Mouse (Mus musculus): ENCODE measurements at regions not wholly inside any gene's neighbourhood (a gene's known extent, or its start where the extent isn't known, plus 50 kb on each side); places are given as distances from the start of the nearest gene placed in this dataset.
A peak's percentile ranks its signal among the peaks of the same experiment; 100 is the strongest.

DNA sequence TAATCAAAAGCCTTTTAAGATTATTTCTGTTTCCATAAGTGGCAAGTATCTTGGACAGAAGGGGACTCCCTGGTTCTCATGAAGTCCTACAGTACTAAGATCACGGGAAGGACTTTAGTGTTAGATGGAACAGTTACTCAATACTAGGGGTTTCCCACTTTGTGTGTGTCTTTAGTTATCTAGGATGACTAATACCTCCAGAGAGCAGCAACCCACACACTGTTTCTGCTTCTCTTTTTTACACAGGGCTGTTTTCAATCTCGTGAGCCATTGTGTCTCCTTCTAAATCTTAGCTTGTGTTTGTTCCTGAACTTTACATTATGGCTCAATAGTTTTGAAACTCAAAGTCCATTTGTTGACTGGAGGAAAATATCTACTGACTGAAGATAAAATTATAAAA is 496.5 kb upstream of the Impg1 start:
- 82% methylated on average over 2 of the region's 2 CpGs for WGBS
- H3K27me3 ChIP-seq, result no peaks in the 10 kb centered on the region
- H3K36me3 ChIP-seq, result no peaks in the 10 kb centered on the region
- H3K9ac ChIP-seq, result no peak overlapping the region
- H3K4me2 ChIP-seq, result no peak overlapping the region
- no peak overlapping the region for H3K4me3 ChIP-seq (replicated peaks)
- no peaks in the 10 kb centered on the region for H3K9me3 ChIP-seq (replicated peaks)
- ATAC-seq (replicated peaks; ENCODE audit: low FRiP score), result no peak
- H3K27ac ChIP-seq, result no peak overlapping the region
- H3K4me1 ChIP-seq, result no peaks in the 10 kb centered on the region

GRCm38 (mm10) chr9:80942991-80943390 is 477.7 kb upstream of the Impg1 start:
- WGBS, result 63% methylated on average over 2 of the region's 2 CpGs
- Histone ChIP-seq H3K4me1 (no peaks in the 10 kb centered on the region), H3K27me3 (no peaks in the 10 kb centered on the region), H3K27ac (no peak overlapping the region), H3K9me3 (replicated peaks) (no peaks in the 10 kb centered on the region), H3K36me3 (no peaks in the 10 kb centered on the region), H3K4me2 (no peak overlapping the region), H3K9ac (no peak overlapping the region), H3K4me3 (replicated peaks) (no peak overlapping the region)
- no peak for ATAC-seq (replicated peaks; ENCODE audit: low FRiP score)

DNA sequence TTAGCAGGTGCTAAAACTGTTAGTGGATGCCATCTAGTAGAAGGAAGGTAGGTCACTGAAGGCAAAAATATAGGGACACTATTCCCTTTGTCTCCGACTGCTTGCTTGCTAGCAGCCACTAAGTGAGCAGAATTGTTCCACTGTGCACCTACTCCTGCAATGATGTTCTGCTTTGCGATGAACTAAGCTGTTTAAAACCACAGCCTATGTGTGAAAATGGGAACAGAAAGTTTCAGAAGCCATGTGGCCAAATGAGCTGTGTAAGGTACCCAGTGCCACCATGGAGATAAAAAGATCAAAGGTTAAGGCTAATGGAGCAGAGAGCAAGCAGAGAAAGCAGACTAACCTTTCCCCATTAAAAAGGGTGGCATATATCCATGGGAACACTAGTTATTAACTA is 476.1 kb upstream of the Impg1 start:
- H3K4me1 ChIP-seq, result no peaks in the 10 kb centered on the region
- H3K4me3 ChIP-seq (replicated peaks), result no peak overlapping the region
- H3K36me3 ChIP-seq, result no peaks in the 10 kb centered on the region
- H3K9me3 ChIP-seq (replicated peaks), result no peaks in the 10 kb centered on the region
- no peak for ATAC-seq (replicated peaks; ENCODE audit: low FRiP score)
- H3K27ac ChIP-seq, result no peak overlapping the region
- WGBS, result 62% methylated on average over 2 of the region's 2 CpGs
- no peak overlapping the region for H3K9ac ChIP-seq
- H3K4me2 ChIP-seq, result no peak overlapping the region
- H3K27me3 ChIP-seq, result no peaks in the 10 kb centered on the region

- H3K9me3 ChIP-seq (replicated peaks), result no peaks in the 10 kb centered on the region
- H3K4me3 ChIP-seq (replicated peaks), result no peak overlapping the region
- no peaks in the 10 kb centered on the region for H3K4me1 ChIP-seq
- no peak overlapping the region for H3K4me2 ChIP-seq
- no peaks in the 10 kb centered on the region for H3K36me3 ChIP-seq
- ATAC-seq (replicated peaks; ENCODE audit: low FRiP score), result no peak
- H3K27me3 ChIP-seq, result no peaks in the 10 kb centered on the region
- no peak overlapping the region for H3K27ac ChIP-seq
- H3K9ac ChIP-seq, result no peak overlapping the region
Observed at GRCm38 (mm10) chr9:80938238-80938637, 473.0 kb upstream of the Impg1 start.

- ATAC-seq (replicated peaks; ENCODE audit: low FRiP score), result no peak
Observed at GRCm38 (mm10) chr9:80930628-80931027, 465.3 kb upstream of the Impg1 start.

GRCm38 (mm10) chr9:80920304-80920703 is 455.0 kb upstream of the Impg1 start:
- H3K4me3 ChIP-seq (replicated peaks), result no peak overlapping the region
- H3K4me2 ChIP-seq, result no peak overlapping the region
- H3K27ac ChIP-seq, result no peak overlapping the region
- WGBS, result 87% methylated on average over 1 of the region's 1 CpGs
- H3K9ac ChIP-seq, result no peak overlapping the region
- no peak for ATAC-seq (replicated peaks; ENCODE audit: low FRiP score)
- H3K27me3 ChIP-seq, result no peaks in the 10 kb centered on the region
- H3K4me1 ChIP-seq, result no peaks in the 10 kb centered on the region
- no peaks in the 10 kb centered on the region for H3K9me3 ChIP-seq (replicated peaks)
- H3K36me3 ChIP-seq, result no peaks in the 10 kb centered on the region

More at GRCm38 (mm10) chr9:80930628-80931027, 465.3 kb upstream of the Impg1 start:
- Histone ChIP-seq H3K4me1 (no peaks in the 10 kb centered on the region), H3K36me3 (no peaks in the 10 kb centered on the region), H3K9me3 (replicated peaks) (no peaks in the 10 kb centered on the region), H3K4me3 (replicated peaks) (no peak overlapping the region), H3K27ac (no peak overlapping the region), H3K9ac (no peak overlapping the region), H3K27me3 (no peaks in the 10 kb centered on the region), H3K4me2 (no peak overlapping the region)
- 23% methylated on average over 2 of the region's 2 CpGs for WGBS

GRCm38 (mm10) chr9:80913867-80914266 is 448.6 kb upstream of the Impg1 start:
- no peak overlapping the region for H3K9ac ChIP-seq
- no peak overlapping the region for H3K4me3 ChIP-seq (replicated peaks)
- no peak overlapping the region for H3K4me2 ChIP-seq
- no peaks in the 10 kb centered on the region for H3K36me3 ChIP-seq
- H3K27ac ChIP-seq, result no peak overlapping the region
- no peak for ATAC-seq (replicated peaks; ENCODE audit: low FRiP score)
- WGBS, result 53% methylated on average over 2 of the region's 2 CpGs
- H3K4me1 ChIP-seq, result no peaks in the 10 kb centered on the region
- H3K27me3 ChIP-seq, result no peaks in the 10 kb centered on the region
- no peaks in the 10 kb centered on the region for H3K9me3 ChIP-seq (replicated peaks)

- H3K4me3 ChIP-seq (replicated peaks), result no peak overlapping the region
- H3K36me3 ChIP-seq, result no peaks in the 10 kb centered on the region
- peak; percentile 79 for ATAC-seq (replicated peaks; ENCODE audit: low FRiP score)
- no peak overlapping the region for H3K9ac ChIP-seq
- H3K27ac ChIP-seq, result no peak overlapping the region
- H3K4me1 ChIP-seq, result no peaks in the 10 kb centered on the region
- no peaks in the 10 kb centered on the region for H3K9me3 ChIP-seq (replicated peaks)
- H3K4me2 ChIP-seq, result no peak overlapping the region
- H3K27me3 ChIP-seq, result no peaks in the 10 kb centered on the region
Observed at GRCm38 (mm10) chr9:80912177-80912576, 446.9 kb upstream of the Impg1 start.

GRCm38 (mm10) chr9:80866807-80867206 is 401.5 kb upstream of the Impg1 start:
- Histone ChIP-seq H3K27ac (no peak overlapping the region), H3K4me2 (no peak overlapping the region), H3K27me3 (no peaks in the 10 kb centered on the region), H3K9ac (no peak overlapping the region), H3K4me3 (replicated peaks) (no peak overlapping the region), H3K9me3 (replicated peaks) (no peaks in the 10 kb centered on the region), H3K36me3 (no peaks in the 10 kb centered on the region), H3K4me1 (no peaks in the 10 kb centered on the region)
- 72% methylated on average over 4 of the region's 4 CpGs for WGBS
- no peak for ATAC-seq (replicated peaks; ENCODE audit: low FRiP score)

DNA sequence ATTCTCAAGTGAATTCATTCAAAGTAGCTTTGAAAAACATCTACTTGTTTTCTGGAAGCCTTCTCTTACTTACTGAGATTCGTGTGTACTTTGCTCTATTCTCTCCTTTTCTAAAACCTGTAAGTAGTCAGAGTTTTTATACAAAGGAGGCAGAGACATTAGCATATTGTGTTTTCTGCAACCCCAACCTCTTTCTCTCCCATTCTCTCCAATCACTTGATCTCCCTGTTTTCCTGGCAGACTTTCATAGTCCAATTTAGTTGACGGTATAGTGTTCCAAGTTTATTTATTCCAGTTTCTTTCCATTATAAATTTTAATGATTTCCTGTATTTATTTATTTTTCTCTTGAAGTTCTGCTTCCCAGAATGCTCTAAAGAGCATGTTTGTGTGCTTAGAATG is 393.7 kb upstream of the Impg1 start:
- Histone ChIP-seq H3K9ac (no peak overlapping the region), H3K4me1 (no peaks in the 10 kb centered on the region), H3K27ac (no peak overlapping the region), H3K36me3 (no peaks in the 10 kb centered on the region), H3K4me3 (replicated peaks) (no peak overlapping the region), H3K9me3 (replicated peaks) (no peaks in the 10 kb centered on the region), H3K4me2 (no peak overlapping the region), H3K27me3 (no peaks in the 10 kb centered on the region)
- WGBS, result 55% methylated on average over 2 of the region's 2 CpGs
- ATAC-seq (replicated peaks; ENCODE audit: low FRiP score), result no peak

- H3K36me3 ChIP-seq, result no peaks in the 10 kb centered on the region
- no peaks in the 10 kb centered on the region for H3K9me3 ChIP-seq (replicated peaks)
- no peak overlapping the region for H3K9ac ChIP-seq
- no peak overlapping the region for H3K4me2 ChIP-seq
- ATAC-seq (replicated peaks; ENCODE audit: low FRiP score), result no peak
- WGBS, result 68% methylated on average over 3 of the region's 3 CpGs
- H3K4me1 ChIP-seq, result no peaks in the 10 kb centered on the region
- H3K27me3 ChIP-seq, result no peaks in the 10 kb centered on the region
- H3K4me3 ChIP-seq (replicated peaks), result no peak overlapping the region
- H3K27ac ChIP-seq, result no peak overlapping the region
Observed at GRCm38 (mm10) chr9:80848190-80848589, 382.9 kb upstream of the Impg1 start.

GRCm38 (mm10) chr9:80832808-80833207 is 367.5 kb upstream of the Impg1 start:
- 96% methylated on average over 2 of the region's 2 CpGs for WGBS
- no peak overlapping the region for H3K4me3 ChIP-seq (replicated peaks)

GRCm38 (mm10) chr9:80825346-80825745 is 360.1 kb upstream of the Impg1 start:
- Histone ChIP-seq H3K9me3 (replicated peaks) (no peaks in the 10 kb centered on the region), H3K9ac (no peak overlapping the region), H3K4me2 (no peak overlapping the region), H3K27ac (no peak overlapping the region), H3K27me3 (no peaks in the 10 kb centered on the region), H3K4me1 (no peaks in the 10 kb centered on the region), H3K4me3 (replicated peaks) (no peak overlapping the region), H3K36me3 (no peaks in the 10 kb centered on the region)
- ATAC-seq (replicated peaks; ENCODE audit: low FRiP score), result no peak
- WGBS, result 48% methylated on average over 1 of the region's 1 CpGs

More at GRCm38 (mm10) chr9:80832808-80833207, 367.5 kb upstream of the Impg1 start:
- no peaks in the 10 kb centered on the region for H3K36me3 ChIP-seq
- no peak overlapping the region for H3K27ac ChIP-seq
- no peak overlapping the region for H3K4me2 ChIP-seq
- H3K9me3 ChIP-seq (replicated peaks), result no peaks in the 10 kb centered on the region
- no peak overlapping the region for H3K9ac ChIP-seq
- H3K4me1 ChIP-seq, result no peaks in the 10 kb centered on the region
- ATAC-seq (replicated peaks; ENCODE audit: low FRiP score), result no peak
- H3K27me3 ChIP-seq, result no peaks in the 10 kb centered on the region

Measured in kidney, embryonic 15.5 days (tissue).